Mouse (Mus musculus) lung, postnatal 14 days (tissue): ENCODE data around the gene Mcfd2.
A peak's percentile ranks its signal among the peaks of the same experiment; 100 is the strongest.
"Not testable (repeated sequence)": the region's sequence is repeated elsewhere in the genome, so short reads cannot be mapped to it uniquely, and the experiment has no call there.

Experiments used
- DNase-seq: peaks from one replicate; pipeline ENCODE4 v3.0.0; 2021

Mcfd2 gene

DNA sequence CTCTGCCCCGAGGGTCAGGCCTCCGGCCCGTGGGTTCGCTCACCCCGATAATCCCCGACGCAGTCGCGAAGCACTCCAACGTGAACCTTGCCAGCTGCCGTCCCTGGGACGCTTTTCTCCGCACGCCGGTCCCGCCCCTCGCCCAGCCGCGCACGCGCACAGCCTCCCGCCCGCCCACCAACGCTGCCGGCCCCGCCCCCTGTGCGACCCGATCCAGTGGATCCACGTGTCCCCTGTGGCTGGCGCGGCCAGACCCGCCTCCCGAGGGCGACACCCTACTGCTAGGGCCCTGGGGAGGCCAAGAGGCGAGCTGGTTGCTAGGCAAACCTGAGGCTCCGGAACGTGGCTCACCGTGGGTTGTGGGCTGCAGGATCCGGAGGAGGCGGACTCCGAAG is at the start of gene Mcfd2:
Gene Mcfd2, minus strand, starts transcription at position 144 of the 395 bp plus-strand sequence.
- peak; percentile 97 for DNase-seq

DNA sequence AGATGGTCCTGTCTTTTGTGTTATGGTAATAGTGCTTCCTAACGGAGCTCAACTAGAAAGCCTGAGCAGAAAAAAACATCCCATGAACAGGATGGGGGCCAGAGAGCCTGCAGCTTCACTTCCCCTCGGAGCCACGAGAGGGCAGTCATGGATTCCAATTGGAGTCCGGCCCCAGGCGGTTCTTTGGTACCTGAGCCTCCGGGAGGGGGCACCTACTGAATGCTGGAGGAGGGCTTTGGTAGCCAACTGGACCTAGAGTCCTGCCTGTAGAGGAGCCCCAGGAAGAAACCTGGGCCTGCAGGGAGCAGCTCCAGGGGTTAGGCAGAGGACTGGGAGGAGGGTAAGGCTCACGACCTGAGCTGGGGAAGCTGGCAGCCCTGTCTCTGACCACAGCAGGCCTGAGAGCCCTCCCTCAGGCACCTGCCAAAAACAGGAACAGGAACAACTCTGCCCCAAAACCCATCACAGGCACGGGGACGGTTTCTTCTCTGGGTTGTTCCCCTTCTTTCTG is 49.3 kb upstream of the Mcfd2 start:
- peak; percentile 96 for DNase-seq

- DNase-seq = peak; percentile 44
Measured at GRCm38 (mm10) chr17:87314530-87314946, 48.8 kb upstream of the Mcfd2 start.

DNA sequence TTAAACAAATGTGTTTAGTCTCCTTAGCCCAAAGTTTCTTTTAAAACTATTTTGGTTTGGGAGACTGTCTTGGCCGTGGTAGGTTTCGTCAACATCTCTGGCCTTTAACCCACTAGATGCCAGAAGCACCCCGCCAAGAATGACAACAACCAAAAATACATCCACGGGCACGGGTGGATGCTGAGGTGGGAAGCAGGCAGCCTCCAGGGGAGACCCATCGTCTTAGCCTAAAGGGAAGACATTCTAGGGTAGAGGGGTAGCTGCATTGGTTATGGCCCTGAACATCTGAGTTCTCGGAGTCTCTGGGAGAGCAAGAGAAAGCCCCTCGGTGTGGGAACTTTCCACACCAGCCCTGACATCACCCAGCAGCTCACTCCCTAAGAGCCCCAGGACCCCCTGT is 48.4 kb upstream of the Mcfd2 start:
- DNase-seq = no peak

GRCm38 (mm10) chr17:87312924-87313870 is 47.5 kb upstream of the Mcfd2 start:
- DNase-seq = no peak

GRCm38 (mm10) chr17:87312351-87312750 is 46.6 kb upstream of the Mcfd2 start:
- DNase-seq = no peak

- no peak for DNase-seq
Measured at GRCm38 (mm10) chr17:87310497-87310896, 44.8 kb upstream of the Mcfd2 start.

GRCm38 (mm10) chr17:87309073-87309788 is 43.5 kb upstream of the Mcfd2 start:
- DNase-seq = no peak

GRCm38 (mm10) chr17:87306746-87307145 is 41.0 kb upstream of the Mcfd2 start:
- peak; percentile 59 for DNase-seq

GRCm38 (mm10) chr17:87305065-87305464 is 39.3 kb upstream of the Mcfd2 start:
- no peak for DNase-seq

- no peak for DNase-seq
Measured at GRCm38 (mm10) chr17:87304151-87304894, 38.6 kb upstream of the Mcfd2 start.

DNA sequence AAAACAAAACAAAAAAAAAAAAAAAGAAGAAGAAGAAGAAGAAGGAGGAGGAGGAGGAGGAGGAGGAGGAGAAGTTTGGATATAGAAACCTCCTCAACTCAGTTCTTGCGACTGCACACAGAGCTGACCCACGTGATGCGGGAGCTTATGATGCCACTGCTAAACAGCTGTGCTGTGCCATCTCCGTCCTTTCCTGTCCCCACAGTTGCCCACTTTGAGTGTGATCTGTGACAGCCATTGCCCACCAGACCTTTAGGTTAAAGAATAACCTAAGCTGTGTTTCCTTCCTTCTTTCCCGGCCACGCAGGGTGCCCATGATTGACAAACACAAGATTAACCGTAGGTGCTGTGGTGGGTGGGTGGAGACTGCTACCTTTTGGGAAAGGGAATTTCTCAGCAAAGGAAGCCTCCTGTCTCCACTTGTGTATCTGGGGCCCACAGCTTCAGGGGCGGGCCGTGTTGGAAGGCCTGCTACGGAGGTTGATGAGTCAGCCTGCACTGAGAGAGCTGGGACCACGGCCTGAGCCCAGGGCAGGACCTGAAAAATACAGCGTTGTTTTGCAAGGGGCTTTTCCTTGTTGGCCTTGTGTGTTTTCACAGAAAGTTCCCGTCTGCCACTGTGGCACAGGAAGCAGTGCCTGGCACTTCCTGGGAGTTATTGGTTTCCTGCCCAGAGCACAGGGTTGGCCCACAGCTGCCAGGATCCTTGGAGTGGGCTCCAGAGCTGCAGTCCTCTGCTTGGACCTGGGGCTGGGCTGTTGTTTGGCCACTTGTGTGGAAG is 36.5 kb upstream of the Mcfd2 start:
- DNase-seq = no peak

DNA sequence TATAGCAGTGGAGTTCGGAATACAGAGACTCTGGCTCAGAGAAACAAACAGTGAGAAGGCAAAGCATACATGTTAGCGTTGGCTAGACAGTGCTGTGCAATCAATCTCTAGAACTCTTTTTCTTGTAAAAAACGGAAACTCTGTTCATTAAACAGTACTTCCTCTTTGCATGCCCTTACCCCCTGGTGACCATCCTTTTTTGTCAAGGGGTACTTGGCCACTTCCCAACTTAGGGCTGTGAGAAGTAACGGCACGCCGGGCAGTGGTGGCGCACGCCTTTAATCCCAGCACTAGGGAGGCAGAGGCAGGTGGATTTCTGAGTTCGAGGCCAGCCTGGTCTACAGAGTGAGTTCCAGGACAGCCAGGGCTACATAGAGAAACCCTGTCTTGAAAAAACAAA is 35.9 kb upstream of the Mcfd2 start:
- DNase-seq = not testable (repeated sequence)

- DNase-seq = no peak
Measured at GRCm38 (mm10) chr17:87300340-87300739, 34.6 kb upstream of the Mcfd2 start.

DNA sequence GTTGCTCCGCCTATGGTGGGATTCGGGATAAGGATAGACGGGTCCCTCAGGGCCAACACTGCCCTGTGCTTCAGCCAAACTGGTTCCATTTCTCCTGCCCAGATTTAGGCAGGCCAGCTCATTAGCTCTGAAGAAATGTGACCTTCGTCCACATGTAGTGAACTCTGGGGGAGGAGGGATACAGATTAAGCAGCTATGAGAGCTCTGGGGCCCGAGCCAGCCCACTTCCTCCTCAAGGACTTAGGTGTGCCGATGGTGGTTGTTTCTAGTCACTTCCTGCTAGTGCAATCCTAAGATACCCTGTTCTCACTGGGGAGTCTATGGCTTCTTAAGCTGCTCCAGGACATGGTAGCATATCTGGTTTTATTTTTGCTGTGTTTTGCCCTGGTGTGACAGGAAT is 33.2 kb upstream of the Mcfd2 start:
- DNase-seq = peak; percentile 67

GRCm38 (mm10) chr17:87296701-87297100 is 31.0 kb upstream of the Mcfd2 start:
- not testable (repeated sequence) for DNase-seq

DNA sequence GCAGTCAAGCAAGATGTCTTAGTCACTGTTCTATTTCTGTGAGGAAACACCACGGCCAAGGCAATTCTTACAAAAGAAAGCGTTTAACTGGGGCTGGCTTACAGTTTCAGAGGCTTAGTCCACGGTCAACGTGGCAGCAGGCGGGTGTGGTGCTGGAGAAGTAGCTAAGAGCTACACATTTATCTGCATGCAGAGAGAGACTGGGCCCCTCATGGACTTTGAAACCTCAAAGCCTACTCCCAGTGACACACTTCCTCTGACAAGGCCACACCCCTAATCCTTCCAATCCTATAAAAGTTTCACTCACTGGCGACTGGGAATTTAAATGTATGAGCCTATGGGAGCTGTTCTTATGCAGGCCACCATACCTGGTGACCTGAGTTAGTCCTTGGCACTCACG is 30.0 kb upstream of the Mcfd2 start:
- no peak for DNase-seq

- no peak for DNase-seq
Measured at GRCm38 (mm10) chr17:87293125-87293524, 27.4 kb upstream of the Mcfd2 start.

DNA sequence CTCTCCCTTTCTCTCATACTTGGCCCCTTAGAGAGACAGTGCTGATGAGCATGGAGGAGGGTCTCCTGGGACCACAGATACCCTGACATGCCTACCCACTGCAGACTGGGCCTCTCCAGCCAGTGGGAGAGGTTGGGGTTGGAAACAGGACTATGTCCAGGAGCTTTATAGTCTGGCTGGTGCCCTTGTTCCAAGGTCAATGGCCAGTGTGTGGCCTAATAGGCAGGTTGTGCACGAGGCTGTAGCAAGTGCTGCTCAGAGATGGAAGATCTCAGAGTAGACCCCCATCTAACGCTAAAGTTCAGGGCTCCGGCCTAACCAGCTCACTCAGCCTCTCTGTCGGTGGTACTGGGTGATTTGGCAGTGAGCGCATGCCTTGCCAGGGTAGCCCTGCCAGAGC is 26.0 kb upstream of the Mcfd2 start:
- DNase-seq = no peak

- no peak for DNase-seq
Measured at GRCm38 (mm10) chr17:87291037-87291436, 25.3 kb upstream of the Mcfd2 start.

DNA sequence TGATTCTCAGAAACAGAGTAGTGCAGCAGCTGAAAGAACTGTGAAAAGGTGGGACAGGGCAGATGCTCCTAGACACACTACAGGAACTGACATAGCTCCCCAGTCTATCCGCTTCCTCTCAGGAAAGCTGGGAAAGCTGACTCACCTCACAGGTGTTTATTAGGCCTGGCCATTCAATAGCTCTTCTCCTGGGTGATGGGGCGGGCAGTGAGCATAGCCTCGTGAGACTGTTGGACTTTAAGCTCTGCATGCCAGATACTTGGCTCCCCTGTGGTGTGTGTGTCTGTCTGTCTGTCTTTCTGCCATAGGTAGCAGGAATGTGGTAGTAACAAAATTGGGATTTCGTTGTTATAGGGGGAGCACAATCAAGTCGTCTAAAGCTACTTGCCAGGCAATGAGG is 23.6 kb upstream of the Mcfd2 start:
- DNase-seq = no peak

- DNase-seq = no peak
Measured at GRCm38 (mm10) chr17:87288131-87288530, 22.4 kb upstream of the Mcfd2 start.
